Mouse (Mus musculus) kidney, postnatal 0 days (tissue): Measurements from ENCODE around the gene Appl1. TPM values are rescaled to one million over a fixed set of nuclear protein-coding genes. Genes with fewer than 3 reads are reported as not detected.

Experiments used
- ATAC-seq: fragments of 200-750 bp; cut with Nextera tagmentation; replicated peaks from 2 replicates; pipeline ENCODE4 v1.8.0; 2017; ENCODE audit warnings: low read depth, moderate number of reproducible peaks, moderate TSS enrichment, moderate library complexity; ENCODE audit not compliant: low FRiP score
- DNase-seq: peaks from one replicate; pipeline ENCODE4 v3.0.0-alpha.2; 2016; ENCODE audit warnings: low spot score
- H3K27ac ChIP-seq: fragments of 300-500 bp; sonication (generic); 2 replicates; pipeline ENCODE4 v1.5.1; 2014; ENCODE audit warnings: mild to moderate bottlenecking
- H3K27me3 ChIP-seq: fragments of 300-500 bp; sonication (generic); 2 replicates; pipeline ENCODE4 v1.6.1; 2014; ENCODE audit warnings: low read length, mixed read lengths; ENCODE audit not compliant: insufficient read depth
- H3K36me3 ChIP-seq: fragments of 300-500 bp; sonication (generic); 2 replicates; pipeline ENCODE4 v1.6.1; 2014; ENCODE audit warnings: low read length, mixed read lengths; ENCODE audit not compliant: insufficient read depth
- H3K4me1 ChIP-seq: fragments of 300-500 bp; sonication (generic); replicated peaks from 2 replicates; pipeline ENCODE4 v1.6.1; 2014; ENCODE audit warnings: antibody characterized with exemption, low read length, mixed read lengths; ENCODE audit not compliant: insufficient read depth
- H3K4me2 ChIP-seq: fragments of 300-500 bp; sonication (generic); 2 replicates; pipeline ENCODE4 v1.6.1; 2014; ENCODE audit warnings: mild to moderate bottlenecking, low read length, moderate library complexity, mixed read lengths
- H3K4me3 ChIP-seq: fragments of 300-500 bp; sonication (generic); replicated peaks from 2 replicates; pipeline ENCODE4 v1.5.1; 2014; ENCODE audit warnings: low read depth, low read length
- H3K9ac ChIP-seq: fragments of 300-500 bp; sonication (generic); 2 replicates; pipeline ENCODE4 v1.6.1; 2014; ENCODE audit warnings: low read depth, low read length
- H3K9me3 ChIP-seq: fragments of 300-500 bp; sonication (generic); replicated peaks from 2 replicates; pipeline ENCODE4 v1.6.1; 2016; ENCODE audit warnings: low read length, inconsistent platforms, mixed read lengths
- CTCF ChIP-seq: IDR thresholded peaks from 2 replicates; pipeline ENCODE4 v1.5.1; 2016; ENCODE audit warnings: antibody characterized with exemption, low read depth, mild to moderate bottlenecking, moderate library complexity
- WGBS: fragments of 180-500 bp; shearing (Covaris S2); extraction: QIAGEN DNeasy Blood & Tissue Kit; methylation state at CpG from one replicate; pipeline ENCODE4 v1.1.7; 2014; 5-methylcytosine and 5-hydroxymethylcytosine counted together
- polyA plus RNA-seq: library from polyadenylated mRNA; unstranded; fragments of >200 nt; fragmentation: Nextera tagmentation; extraction: Ambion mirVana; gene quantifications from 2 replicates; pipeline ENCODE4 v1.2.1, GENCODE M21; 2015

The Appl1 gene
- polyA plus RNA-seq, 1 experiment from 2014 or later = 36.6 TPM

DNA sequence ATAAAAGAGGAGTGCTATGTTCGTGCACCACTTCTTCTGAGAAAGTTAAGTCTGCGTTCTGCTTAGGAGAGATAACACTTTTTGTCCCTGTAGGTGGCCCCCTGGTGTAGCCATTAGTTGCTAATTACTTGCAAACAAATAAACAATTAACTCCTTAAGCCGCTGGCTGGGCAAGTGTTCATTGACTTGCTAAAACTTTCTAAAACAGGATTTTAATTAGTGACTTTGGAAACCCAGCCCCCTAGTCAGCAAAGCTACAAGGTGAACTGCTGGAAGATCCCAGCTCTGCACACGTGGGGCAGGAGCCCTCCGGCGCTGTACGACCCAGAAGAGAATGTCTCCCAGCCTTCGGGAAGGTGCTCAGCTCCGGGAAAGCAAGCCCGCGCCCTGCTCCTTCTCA is 29.4 kb upstream of the Appl1 start:
- Histone ChIP-seq H3K36me3 (no peaks in the 10 kb centered on the region), H3K4me2 (peak overlapping the region; percentile 38; the same call in 1 of the 2 replicates), H3K4me3 (0 out of 2 replicates have a peak overlapping the region, but pooled peaks have one; percentile 1), H3K9me3 (no peaks in the 10 kb centered on the region), H3K27me3 (no peaks in the 10 kb centered on the region), H3K27ac (no peak overlapping the region), H3K9ac (no peak overlapping the region), H3K4me1 (no peaks in the 10 kb centered on the region)
- 3% methylated on average over 11 of the region's 11 CpGs for WGBS
- no peak for TF ChIP-seq CTCF
- ATAC-seq (no peak), DNase-seq (no peak)

DNA sequence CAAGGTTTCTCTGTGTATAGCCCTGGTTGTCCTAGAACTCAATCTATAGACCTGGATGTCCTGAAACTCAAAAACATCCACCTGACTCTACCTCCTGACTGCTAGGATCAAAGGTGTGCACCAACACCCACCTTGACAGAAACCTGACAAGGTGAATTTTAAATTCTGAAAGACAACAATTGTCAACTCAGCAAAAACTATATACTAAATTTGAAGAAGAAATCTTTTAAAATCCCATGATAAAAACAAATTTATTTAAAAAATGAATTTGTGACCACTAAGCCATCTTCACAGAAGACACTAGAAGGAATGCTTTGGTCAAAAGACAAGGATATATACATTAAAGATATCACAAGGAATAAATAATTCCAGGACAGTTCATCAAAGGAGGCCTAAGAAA is 25.2 kb upstream of the Appl1 start:
- Histone ChIP-seq H3K27me3 (no peaks in the 10 kb centered on the region), H3K36me3 (no peaks in the 10 kb centered on the region), H3K9me3 (no peaks in the 10 kb centered on the region), H3K4me1 (peaks cover 8% of the 10 kb centered on the region), H3K4me2 (no peak overlapping the region), H3K4me3 (no peak overlapping the region), H3K27ac (no peak overlapping the region), H3K9ac (no peak overlapping the region)
- ATAC-seq (no peak), DNase-seq (no peak)
- no peak for TF ChIP-seq CTCF

- H3K9ac ChIP-seq = peak within 1 kb of the TSS; percentile 42; the same call in 1 of the 2 replicates
These were observed 23.2 kb upstream of the Appl1 start, which contains the start of gene Hesx1 for GRCm38 (mm10) chr14:26994211-26994741. Gene Hesx1 (plus strand): TSS chr14:26994416.

GRCm38 (mm10) chr14:26993427-26993826 is 22.4 kb upstream of the Appl1 start:
- WGBS = 26% methylated on average over 3 of the region's 3 CpGs
- Histone ChIP-seq H3K27ac (peak overlapping the region; percentile 68; the same call in 1 of the 2 replicates), H3K27me3 (no peaks in the 10 kb centered on the region), H3K4me1 (peaks cover 8% of the 10 kb centered on the region), H3K4me3 (no peak overlapping the region), H3K9ac (no peak overlapping the region), H3K9me3 (no peaks in the 10 kb centered on the region), H3K36me3 (no peaks in the 10 kb centered on the region), H3K4me2 (no peak overlapping the region)
- TF ChIP-seq CTCF = no peak
- ATAC-seq (no peak), DNase-seq (peak; percentile 55)

More at GRCm38 (mm10) chr14:26994211-26994741, 23.2 kb upstream of the Appl1 start, which contains the start of gene Hesx1:
- peak within 1 kb of the TSS; percentile 61 for H3K4me2 ChIP-seq
- 10% methylated on average over 16 of the region's 16 CpGs for WGBS
- peak; percentile 46; the same call in 1 of the 2 replicates for TF ChIP-seq CTCF
- no peaks in the 10 kb centered on the region for H3K36me3 ChIP-seq
- no peaks in the 10 kb centered on the region for H3K27me3 ChIP-seq
- DNase-seq (peak; percentile 78), ATAC-seq (peak; percentile 75)
- peaks cover 8% of the 10 kb centered on the region for H3K4me1 ChIP-seq
- peak within 1 kb of the TSS; percentile 68 for H3K27ac ChIP-seq
- no peaks in the 10 kb centered on the region for H3K9me3 ChIP-seq
- peak within 1 kb of the TSS; percentile 24 for H3K4me3 ChIP-seq

DNA sequence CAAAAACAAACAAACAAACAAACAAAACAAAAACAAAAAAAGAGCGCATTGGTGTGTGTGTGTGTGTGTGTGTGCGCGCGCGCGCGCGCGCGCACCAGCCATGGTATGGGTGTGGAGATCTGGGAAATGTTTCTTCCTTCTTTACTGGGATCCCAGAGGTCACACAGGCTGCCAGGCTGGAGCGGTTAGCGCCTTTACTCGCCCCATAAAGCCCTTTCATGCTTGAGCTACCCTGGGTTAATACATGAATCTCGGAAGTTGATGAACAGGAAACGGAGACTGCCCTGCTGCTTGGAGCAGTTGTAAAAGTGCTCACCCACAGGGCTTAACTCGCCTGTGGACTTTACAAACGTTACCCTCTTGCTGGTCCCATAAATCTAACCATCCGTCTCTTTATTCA is 20.6 kb upstream of the Appl1 start:
- H3K4me2 ChIP-seq = no peak overlapping the region
- no peak for TF ChIP-seq CTCF
- peak overlapping the region; percentile 47; the same call in 1 of the 2 replicates for H3K27ac ChIP-seq
- no peak overlapping the region for H3K4me3 ChIP-seq
- 31% methylated on average over 18 of the region's 18 CpGs for WGBS
- ATAC-seq (peak; percentile 76), DNase-seq (peak; percentile 80)
- H3K4me1 ChIP-seq = peaks cover 8% of the 10 kb centered on the region
- no peaks in the 10 kb centered on the region for H3K9me3 ChIP-seq
- no peaks in the 10 kb centered on the region for H3K36me3 ChIP-seq
- H3K27me3 ChIP-seq = no peaks in the 10 kb centered on the region
- no peak overlapping the region for H3K9ac ChIP-seq

GRCm38 (mm10) chr14:26988694-26989093 is 17.7 kb upstream of the Appl1 start:
- Histone ChIP-seq H3K27ac (no peak overlapping the region), H3K36me3 (no peaks in the 10 kb centered on the region), H3K9me3 (no peaks in the 10 kb centered on the region), H3K4me1 (peaks cover 3% of the 10 kb centered on the region; the same call in 1 of the 2 replicates), H3K9ac (no peak overlapping the region), H3K4me2 (no peak overlapping the region), H3K27me3 (no peaks in the 10 kb centered on the region), H3K4me3 (no peak overlapping the region)
- TF ChIP-seq CTCF = peak; percentile 65
- 77% methylated on average over 2 of the region's 2 CpGs for WGBS
- no peak for DNase-seq
- no peak for ATAC-seq
